Mouse (Mus musculus): ENCODE measurements around the gene Cggbp1.

DNA sequence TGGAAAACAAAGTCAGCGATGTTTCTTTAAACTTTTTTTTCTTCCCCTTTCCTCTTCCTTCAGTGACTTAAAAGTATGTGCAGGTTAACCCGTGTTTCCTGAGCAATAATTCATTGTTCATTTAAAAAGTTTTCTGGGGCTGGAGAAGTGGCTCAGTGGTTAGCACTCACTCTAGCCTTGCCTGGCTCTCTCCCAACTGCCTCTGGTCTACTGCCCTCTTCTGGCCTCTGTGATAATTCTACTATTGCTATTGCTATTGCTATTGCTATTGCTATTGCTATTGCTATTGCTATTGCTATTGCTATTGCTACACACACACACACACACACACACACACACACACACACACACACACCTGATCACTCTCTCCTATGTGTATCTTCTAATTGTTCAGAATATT, 47.3 kb downstream of the Cggbp1 start:
- TF ChIP-seq CTCF (IDR thresholded peaks at IDR 0.05; ENCODE audit: borderline replicate concordance, control insufficient read depth, extremely low read depth, insufficient read depth, low read length, poor library complexity) (no peak), POLR2A (IDR thresholded peaks at IDR 0.05; ENCODE audit: control insufficient read depth, extremely low read depth, insufficient read depth, low read length, poor library complexity) (no peak)

All from thymus, adult 2 months (tissue).